Mouse (Mus musculus) kidney, adult 2 months (tissue): Measurements from ENCODE around the gene Mip.

ENCODE experiments used
- CTCF ChIP-seq: fragments of 200-500 bp; conservative IDR thresholded peaks from 2 replicates; pipeline ENCODE4 v1.5.1; 2011; ENCODE audit warnings: low read depth, mild to moderate bottlenecking, control low read depth, low read length, moderate library complexity, mixed read lengths; ENCODE audit not compliant: insufficient read depth, insufficient read length
- POLR2A ChIP-seq: fragments of 200-500 bp; IDR thresholded peaks from one replicate; pipeline ENCODE4 v1.6.1; 2011; ENCODE audit warnings: low read depth, low read length, control low read depth

- no peak for TF ChIP-seq CTCF
- TF ChIP-seq POLR2A: no peak
These were observed 10.7 kb downstream of the Mip start for GRCm38 (mm10) chr10:128236321-128236720.
